Comparison of ENCODE assay signal across 10 mouse cellular contexts in the genomic region with DNA sequence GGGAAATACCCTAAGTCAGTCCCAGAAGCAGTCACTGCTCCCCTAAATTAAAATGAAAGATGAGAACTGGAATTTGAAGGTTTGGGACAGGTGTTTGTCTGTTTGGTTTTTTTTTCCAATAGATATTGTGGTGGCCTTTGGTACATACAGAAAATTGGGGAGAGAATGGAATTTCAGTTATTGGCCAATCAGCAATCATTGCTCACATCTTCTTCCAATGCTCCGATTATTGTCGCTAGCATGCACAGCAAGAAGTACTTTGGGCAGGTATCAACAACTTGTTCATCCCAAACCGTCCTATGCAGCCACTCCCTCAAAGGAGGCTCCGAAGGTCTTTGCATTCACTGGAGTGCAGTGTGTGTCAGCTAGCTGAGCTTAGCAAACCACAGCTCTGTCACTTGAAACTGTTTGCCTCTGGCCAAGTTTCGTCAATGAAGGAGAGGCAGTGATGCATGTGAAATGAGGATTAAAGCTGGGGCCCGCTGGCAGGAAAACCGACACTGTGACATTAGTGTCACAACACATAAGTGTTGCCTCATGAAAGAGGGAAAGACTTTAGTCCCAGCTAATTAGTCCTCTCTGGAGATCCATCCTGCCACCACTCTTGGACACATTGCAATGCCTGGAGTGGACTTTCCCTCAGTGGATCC.
A peak's percentile ranks its signal among the peaks of the same experiment; 100 is the strongest.
DNase-seq lines count a peak whose midpoint lies in the region; ATAC-seq and TF ChIP-seq lines count a peak whose summit lies in the region.
"Had no signal": no experiment of that assay in that cellular context is flagged by ENCODE, and none has a peak within 500 bp of the region (broad histone marks: within the 10 kb centered on the region; RNA-seq: fewer than 3 reads in every experiment).

No protein-coding gene starts in this region.

- no peaks in the 10 kb centered on the region for H3K27me3 ChIP-seq in lung, embryonic 14.5 days (ENCODE audit: insufficient read depth, low read length)
- 0 out of 2 replicates have a peak, but pooled peaks cover 7% of the 10 kb centered on the region for H3K27me3 ChIP-seq in forebrain, embryonic 14.5 days (replicated peaks; ENCODE audit: control insufficient read depth, insufficient read depth, low read length)
- no peaks in the 10 kb centered on the region for H3K27me3 ChIP-seq in kidney, embryonic 14.5 days (ENCODE audit: control insufficient read depth, insufficient read depth, low read length)
- no peaks in the 10 kb centered on the region for H3K27me3 ChIP-seq in neural tube, embryonic 14.5 days (ENCODE audit: control insufficient read depth, insufficient read depth, low read length)
- H3K27me3 ChIP-seq: heart, embryonic 15.5 days; liver, embryonic 13.5 days had no signal

- peak; percentile 90 for ATAC-seq in lung, embryonic 14.5 days (ENCODE audit: insufficient read depth)
- ATAC-seq in forebrain, embryonic 14.5 days: peak; percentile 93
- peak; percentile 76 for ATAC-seq in kidney, embryonic 14.5 days (ENCODE audit: low FRiP score, low TSS enrichment)
- peak; percentile 58; the same call in 1 of the 2 replicates for ATAC-seq in neural tube, embryonic 14.5 days (ENCODE audit: low read depth)

- H3K4me3 ChIP-seq in lung, embryonic 14.5 days (ENCODE audit: low read depth, low read length): no peak overlapping the region
- no peak overlapping the region for H3K4me3 ChIP-seq in forebrain, embryonic 14.5 days (ENCODE audit: low read depth, low read length)
- H3K4me3 ChIP-seq in kidney, embryonic 14.5 days (ENCODE audit: low read length): no peak overlapping the region
- H3K4me3 ChIP-seq in neural tube, embryonic 14.5 days (ENCODE audit: low read depth, low read length): no peak overlapping the region
- H3K4me3 ChIP-seq: heart, embryonic 15.5 days; liver, embryonic 13.5 days had no signal

- DNase-seq in lung, embryonic 14.5 days: peak; percentile 90
- no peak for DNase-seq in lung, postnatal 25 days (ENCODE audit: low spot score)
- DNase-seq in forebrain, embryonic 14.5 days (ENCODE audit: low spot score): peak; percentile 94
- DNase-seq in cerebellum, adult 11-12 months: no peak
- no peak for DNase-seq in heart, adult 18-20 months
- DNase-seq in thymus, adult 18-20 months: no peak
- DNase-seq: liver, embryonic 13.5 days had no signal

- no peaks in the 10 kb centered on the region for H3K9me3 ChIP-seq in lung, embryonic 14.5 days (ENCODE audit: low read depth, low read length)
- H3K9me3 ChIP-seq in forebrain, embryonic 14.5 days (replicated peaks; ENCODE audit: control insufficient read depth, low read length): no peaks in the 10 kb centered on the region
- H3K9me3 ChIP-seq in kidney, embryonic 14.5 days (ENCODE audit: control insufficient read depth, low read length): no peaks in the 10 kb centered on the region
- H3K9me3 ChIP-seq in neural tube, embryonic 14.5 days (ENCODE audit: control insufficient read depth, low read length): no peaks in the 10 kb centered on the region
- H3K9me3 ChIP-seq: heart, embryonic 15.5 days; liver, embryonic 13.5 days had no signal

- no peak for TF ChIP-seq CTCF in lung, embryonic 14.5 days (IDR thresholded peaks at IDR 0.05; ENCODE audit: low read depth)

- WGBS in lung, embryonic 14.5 days: 34% methylated on average over 7 of the region's 7 CpGs
- WGBS in forebrain, embryonic 14.5 days: 2% methylated on average over 7 of the region's 7 CpGs
- WGBS in kidney, embryonic 14.5 days: 27% methylated on average over 7 of the region's 7 CpGs
- WGBS in neural tube, embryonic 14.5 days: 37% methylated on average over 7 of the region's 7 CpGs

- H3K4me1 ChIP-seq in lung, embryonic 14.5 days (ENCODE audit: insufficient read depth): no peaks in the 10 kb centered on the region
- peaks cover 29% of the 10 kb centered on the region for H3K4me1 ChIP-seq in forebrain, embryonic 14.5 days (ENCODE audit: control insufficient read depth, insufficient read depth, low read length)
- peaks cover 22% of the 10 kb centered on the region; the same call in 1 of the 2 replicates for H3K4me1 ChIP-seq in kidney, embryonic 14.5 days (ENCODE audit: control insufficient read depth, insufficient read depth, low read length)
- H3K4me1 ChIP-seq in neural tube, embryonic 14.5 days (ENCODE audit: control insufficient read depth, insufficient read depth, low read length): peaks cover 3% of the 10 kb centered on the region
- H3K4me1 ChIP-seq: heart, embryonic 15.5 days; liver, embryonic 13.5 days had no signal

- no peaks in the 10 kb centered on the region for H3K36me3 ChIP-seq in lung, embryonic 14.5 days (ENCODE audit: insufficient read depth)
- no peaks in the 10 kb centered on the region for H3K36me3 ChIP-seq in forebrain, embryonic 14.5 days (ENCODE audit: control insufficient read depth, insufficient read depth, low read length)
- no peaks in the 10 kb centered on the region for H3K36me3 ChIP-seq in kidney, embryonic 14.5 days (ENCODE audit: control insufficient read depth, insufficient read depth, low read length)
- no peaks in the 10 kb centered on the region for H3K36me3 ChIP-seq in neural tube, embryonic 14.5 days (ENCODE audit: control insufficient read depth, insufficient read depth, low read length)
- H3K36me3 ChIP-seq: heart, embryonic 15.5 days; liver, embryonic 13.5 days had no signal

- H3K27ac ChIP-seq in lung, embryonic 14.5 days (ENCODE audit: low read depth): no peak overlapping the region
- H3K27ac ChIP-seq in forebrain, embryonic 14.5 days (ENCODE audit: low read depth, low read length): no peak overlapping the region
- H3K27ac ChIP-seq in kidney, embryonic 14.5 days (ENCODE audit: low read depth, low read length): no peak overlapping the region
- H3K27ac ChIP-seq in neural tube, embryonic 14.5 days (ENCODE audit: low read depth, low read length): no peak overlapping the region
- H3K27ac ChIP-seq: heart, embryonic 15.5 days; liver, embryonic 13.5 days had no signal

- H3K9ac ChIP-seq in lung, embryonic 14.5 days: no peak overlapping the region
- H3K9ac ChIP-seq in forebrain, embryonic 14.5 days (ENCODE audit: low read length): no peak overlapping the region
- no peak overlapping the region for H3K9ac ChIP-seq in kidney, embryonic 14.5 days (ENCODE audit: low read depth, low read length)
- H3K9ac ChIP-seq in neural tube, embryonic 14.5 days (replicated peaks; ENCODE audit: low read depth, low read length): no peak overlapping the region
- H3K9ac ChIP-seq: heart, embryonic 15.5 days; liver, embryonic 13.5 days had no signal

- H3K4me2 ChIP-seq in lung, embryonic 14.5 days: no peak overlapping the region
- no peak overlapping the region for H3K4me2 ChIP-seq in forebrain, embryonic 14.5 days (ENCODE audit: low read length)
- H3K4me2 ChIP-seq in kidney, embryonic 14.5 days (replicated peaks; ENCODE audit: low read depth, low read length): no peak overlapping the region
- no peak overlapping the region for H3K4me2 ChIP-seq in neural tube, embryonic 14.5 days (ENCODE audit: low read depth, low read length)
- H3K4me2 ChIP-seq: heart, embryonic 15.5 days; liver, embryonic 13.5 days had no signal

Comparison
In these comparisons a context has a peak if more than half of its experiments do, and no peak if none do; other contexts are left out.
1. DNase-seq: peak in lung, embryonic 14.5 days (single experiment) and forebrain, embryonic 14.5 days (single experiment); none in lung, postnatal 25 days (single experiment), cerebellum, adult 11-12 months (single experiment), heart, adult 18-20 months (0 of 2) and thymus, adult 18-20 months (0 of 2).
2. Peak in every context shown above with its lines, with median percentiles within 50 percentile points of each other: ATAC-seq.